Mouse (Mus musculus): ENCODE results near the gene Pgpep1. TPM values are rescaled to one million over a fixed set of nuclear protein-coding genes. Genes with fewer than 3 reads are reported as not detected.

Pgpep1 gene
- polyA plus RNA-seq, 1 experiment from 2014 or later: 102 TPM

- WGBS: under 1% methylated on average over 60 of the region's 60 CpGs
- peak within 1 kb of the TSS; percentile 80 for H3K4me2 ChIP-seq
- peaks cover 34% of the 10 kb centered on the region for H3K4me1 ChIP-seq (replicated peaks)
- peak within 1 kb of the TSS; percentile 77 for H3K9ac ChIP-seq
- H3K9me3 ChIP-seq: no peaks in the 10 kb centered on the region
- no peaks in the 10 kb centered on the region for H3K27me3 ChIP-seq
- H3K27ac ChIP-seq (replicated peaks): peak within 1 kb of the TSS; percentile 97
- peak within 1 kb of the TSS; percentile 60 for H3K4me3 ChIP-seq
- peaks cover 15% of the 10 kb centered on the region for H3K36me3 ChIP-seq
- ATAC-seq (ENCODE audit: low read depth): peak; percentile 97
Observed at GRCm38 (mm10) chr8:70673079-70673856, 13.1 kb upstream of the Pgpep1 start, which contains the start of gene Lsm4. Gene Lsm4 (plus strand): TSS chr8:70673248.

GRCm38 (mm10) chr8:70672325-70673078, 12.3 kb upstream of the Pgpep1 start:
- no peaks in the 10 kb centered on the region for H3K27me3 ChIP-seq
- peak overlapping the region; percentile 72 for H3K9ac ChIP-seq
- H3K27ac ChIP-seq (replicated peaks): peak overlapping the region; percentile 93
- H3K9me3 ChIP-seq: no peaks in the 10 kb centered on the region
- H3K36me3 ChIP-seq: peaks cover 7% of the 10 kb centered on the region; the same call in 1 of the 2 replicates
- peak overlapping the region; percentile 80 for H3K4me2 ChIP-seq
- WGBS: 39% methylated on average over 19 of the region's 19 CpGs
- peak; percentile 58 for ATAC-seq (ENCODE audit: low read depth)
- H3K4me1 ChIP-seq (replicated peaks): peaks cover 34% of the 10 kb centered on the region
- peak overlapping the region; percentile 60 for H3K4me3 ChIP-seq

- Histone ChIP-seq H3K9ac (no peak overlapping the region), H3K4me3 (no peak overlapping the region), H3K4me2 (no peak overlapping the region), H3K4me1 (replicated peaks) (peaks cover 34% of the 10 kb centered on the region), H3K9me3 (no peaks in the 10 kb centered on the region), H3K27me3 (no peaks in the 10 kb centered on the region), H3K36me3 (peaks cover 5% of the 10 kb centered on the region; the same call in 1 of the 2 replicates), H3K27ac (replicated peaks) (peak overlapping the region; percentile 93; the same call in 1 of the 2 replicates)
- ATAC-seq (ENCODE audit: low read depth): no peak
- WGBS: 65% methylated on average over 10 of the region's 10 CpGs
Observed at GRCm38 (mm10) chr8:70671615-70672324, 11.6 kb upstream of the Pgpep1 start.

GRCm38 (mm10) chr8:70667071-70667470, 6.9 kb upstream of the Pgpep1 start:
- no peak overlapping the region for H3K4me2 ChIP-seq
- no peaks in the 10 kb centered on the region for H3K27me3 ChIP-seq
- ATAC-seq (ENCODE audit: low read depth): no peak
- no peak overlapping the region for H3K27ac ChIP-seq (replicated peaks)
- H3K4me1 ChIP-seq (replicated peaks): peaks cover 7% of the 10 kb centered on the region
- H3K9ac ChIP-seq: no peak overlapping the region
- WGBS: 72% methylated on average over 5 of the region's 5 CpGs
- H3K9me3 ChIP-seq: no peaks in the 10 kb centered on the region
- H3K36me3 ChIP-seq: no peaks in the 10 kb centered on the region
- H3K4me3 ChIP-seq: no peak overlapping the region

- H3K4me2 ChIP-seq: no peak overlapping the region
- H3K4me3 ChIP-seq: no peak overlapping the region
- H3K27ac ChIP-seq (replicated peaks): no peak overlapping the region
- H3K9me3 ChIP-seq: no peaks in the 10 kb centered on the region
- no peaks in the 10 kb centered on the region for H3K36me3 ChIP-seq
- no peak for ATAC-seq (ENCODE audit: low read depth)
- no peak overlapping the region for H3K9ac ChIP-seq
- H3K27me3 ChIP-seq: no peaks in the 10 kb centered on the region
- H3K4me1 ChIP-seq (replicated peaks): 0 out of 2 replicates have a peak, but pooled peaks cover 6% of the 10 kb centered on the region
- WGBS: 75% methylated on average over 2 of the region's 2 CpGs
Observed at GRCm38 (mm10) chr8:70665599-70665998, 5.4 kb upstream of the Pgpep1 start.

GRCm38 (mm10) chr8:70664631-70665030, 4.4 kb upstream of the Pgpep1 start:
- Histone ChIP-seq H3K4me1 (replicated peaks) (peaks cover 15% of the 10 kb centered on the region), H3K36me3 (no peaks in the 10 kb centered on the region), H3K27ac (replicated peaks) (0 out of 2 replicates have a peak overlapping the region, but pooled peaks have one; percentile 38), H3K9ac (no peak overlapping the region), H3K27me3 (no peaks in the 10 kb centered on the region), H3K9me3 (no peaks in the 10 kb centered on the region), H3K4me2 (no peak overlapping the region), H3K4me3 (no peak overlapping the region)
- ATAC-seq (ENCODE audit: low read depth): no peak
- 74% methylated on average over 3 of the region's 3 CpGs for WGBS

GRCm38 (mm10) chr8:70663691-70664090, 3.5 kb upstream of the Pgpep1 start:
- Histone ChIP-seq H3K4me1 (replicated peaks) (peaks cover 21% of the 10 kb centered on the region), H3K27ac (replicated peaks) (peak overlapping the region; percentile 69), H3K27me3 (no peaks in the 10 kb centered on the region), H3K9ac (no peak overlapping the region), H3K36me3 (no peaks in the 10 kb centered on the region), H3K9me3 (no peaks in the 10 kb centered on the region), H3K4me2 (no peak overlapping the region), H3K4me3 (no peak overlapping the region)
- ATAC-seq (ENCODE audit: low read depth): no peak
- 30% methylated on average over 4 of the region's 4 CpGs for WGBS

- Histone ChIP-seq H3K9me3 (no peaks in the 10 kb centered on the region), H3K4me1 (replicated peaks) (peaks cover 60% of the 10 kb centered on the region), H3K4me2 (peak overlapping the region; percentile 81), H3K9ac (peak overlapping the region; percentile 91), H3K27ac (replicated peaks) (peak overlapping the region; percentile 92), H3K36me3 (peaks cover 13% of the 10 kb centered on the region), H3K4me3 (peak overlapping the region; percentile 84), H3K27me3 (no peaks in the 10 kb centered on the region)
- under 1% methylated on average over 38 of the region's 44 CpGs for WGBS
- ATAC-seq (ENCODE audit: low read depth): peak; percentile 88
Observed at GRCm38 (mm10) chr8:70659604-70660272, 450 bp downstream of the Pgpep1 start.

- under 1% methylated on average over 31 of the region's 31 CpGs for WGBS
- peaks cover 67% of the 10 kb centered on the region for H3K4me1 ChIP-seq (replicated peaks)
Observed at GRCm38 (mm10) chr8:70658897-70659603, 1.1 kb downstream of the Pgpep1 start.

GRCm38 (mm10) chr8:70657739-70658138, 2.4 kb downstream of the Pgpep1 start:
- WGBS: 46% methylated on average over 2 of the region's 2 CpGs
- peak overlapping the region; percentile 84 for H3K4me3 ChIP-seq

More at GRCm38 (mm10) chr8:70658897-70659603, 1.1 kb downstream of the Pgpep1 start:
- no peaks in the 10 kb centered on the region for H3K9me3 ChIP-seq
- H3K27me3 ChIP-seq: no peaks in the 10 kb centered on the region
- peaks cover 16% of the 10 kb centered on the region for H3K36me3 ChIP-seq
- peak overlapping the region; percentile 81 for H3K4me2 ChIP-seq
- ATAC-seq (ENCODE audit: low read depth): no peak; the same call in 1 of the 2 replicates
- H3K27ac ChIP-seq (replicated peaks): peak overlapping the region; percentile 92
- peak overlapping the region; percentile 91 for H3K9ac ChIP-seq
- H3K4me3 ChIP-seq: peak overlapping the region; percentile 84

GRCm38 (mm10) chr8:70657214-70657613, 3.0 kb downstream of the Pgpep1 start:
- 90% methylated on average over 3 of the region's 3 CpGs for WGBS
- no peak for ATAC-seq (ENCODE audit: low read depth)
- H3K36me3 ChIP-seq: peaks cover 26% of the 10 kb centered on the region
- H3K4me1 ChIP-seq (replicated peaks): peaks cover 82% of the 10 kb centered on the region
- H3K4me3 ChIP-seq: peak overlapping the region; percentile 84
- H3K9me3 ChIP-seq: no peaks in the 10 kb centered on the region
- peak overlapping the region; percentile 92 for H3K27ac ChIP-seq (replicated peaks)
- H3K4me2 ChIP-seq: peak overlapping the region; percentile 81
- H3K27me3 ChIP-seq: no peaks in the 10 kb centered on the region
- H3K9ac ChIP-seq: peak overlapping the region; percentile 91

More at GRCm38 (mm10) chr8:70657739-70658138, 2.4 kb downstream of the Pgpep1 start:
- ATAC-seq (ENCODE audit: low read depth): no peak
- Histone ChIP-seq H3K27me3 (no peaks in the 10 kb centered on the region), H3K27ac (replicated peaks) (peak overlapping the region; percentile 92), H3K4me2 (peak overlapping the region; percentile 81), H3K36me3 (peaks cover 20% of the 10 kb centered on the region), H3K9me3 (no peaks in the 10 kb centered on the region), H3K9ac (peak overlapping the region; percentile 91), H3K4me1 (replicated peaks) (peaks cover 77% of the 10 kb centered on the region)

All from neural tube, embryonic 13.5 days (tissue).